Mouse (Mus musculus) B cell, adult 67 days (primary cell): ENCODE data around the gene Prl7c1. TPM values are rescaled to one million over a fixed set of nuclear protein-coding genes. Genes with fewer than 3 reads are reported as not detected.

Source experiments
- total RNA-seq, 2 experiments: library from RNA; stranded (reverse); gene quantifications; 4 replicates each; pipeline ENCODE4 v1.2.4; 2023

Gene Prl7c1
- total RNA-seq: not detected

DNA sequence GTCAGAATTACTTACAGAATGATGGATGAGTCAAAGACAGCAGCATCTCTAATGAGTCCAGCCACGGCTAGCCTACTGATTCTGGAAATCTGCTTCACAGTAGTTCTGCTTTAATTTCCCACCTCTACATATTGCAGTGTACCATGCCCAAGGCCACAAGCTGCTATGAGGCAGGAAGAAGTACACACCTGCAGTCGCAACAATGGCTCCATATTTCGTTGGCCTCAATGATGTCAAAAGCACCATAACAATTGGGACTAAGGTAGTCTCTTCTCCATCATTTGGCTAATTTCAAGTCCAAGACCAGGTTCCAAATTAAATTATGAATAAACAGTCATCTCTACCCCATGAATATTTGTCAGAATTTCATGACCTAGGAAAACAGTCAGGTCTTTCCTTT is at the start of gene Prl7c1:
Prl7c1 (minus strand) TSS at position 101 of the 400 bp plus-strand sequence.

DNA sequence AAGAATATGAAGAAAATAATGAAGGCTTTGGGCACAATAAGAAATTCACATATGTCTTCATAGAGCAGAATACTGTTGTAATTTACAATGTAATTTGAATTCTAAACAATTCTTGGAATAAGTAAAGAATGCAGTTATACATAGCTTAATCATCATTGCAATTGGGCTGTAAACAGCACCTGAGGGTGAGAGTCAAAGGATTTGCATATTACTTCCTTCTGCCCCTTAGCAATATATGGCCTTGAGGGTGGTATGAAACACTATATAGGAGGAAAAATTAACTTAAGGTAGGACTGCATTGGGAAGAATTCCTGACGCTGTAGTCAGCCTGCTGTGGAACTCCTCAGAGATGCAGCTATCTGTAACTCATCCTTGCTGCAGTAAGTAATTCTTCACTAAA is 20.8 kb upstream of the Prl7c1 start, which contains the start of gene Prl2a1:
Prl2a1 (plus strand) TSS at position 301 of the 400 bp plus-strand sequence.

Other genes starting within 250 kb of the Prl7c1 start
- not detected for gene Prl8a9, start 216.2 kb downstream of the Prl7c1 start, total RNA-seq
- not detected for gene Prl8a1, start 198.6 kb downstream of the Prl7c1 start, total RNA-seq
- not detected for gene Prl7b1, start 170.2 kb downstream of the Prl7c1 start, total RNA-seq
- not detected for gene Prl7a1, start 138.3 kb downstream of the Prl7c1 start, total RNA-seq
- gene Prl7a2, start 112.8 kb downstream of the Prl7c1 start, total RNA-seq: not detected
- gene Prl7d1, start 64.1 kb downstream of the Prl7c1 start, total RNA-seq: not detected
- gene Prl2a1, start 20.9 kb upstream of the Prl7c1 start, total RNA-seq: not detected
- gene Prl2c1, start 68.5 kb upstream of the Prl7c1 start, total RNA-seq: not detected
- gene Prl4a1, start 235.4 kb upstream of the Prl7c1 start, total RNA-seq: not detected